Mouse (Mus musculus) lung, postnatal 4 days (tissue): Measurements from ENCODE around the gene Tcp11l2.

Experiments used
- DNase-seq, 2 experiments: peaks; one replicate each; pipeline ENCODE4 v3.0.0; 2021

The Tcp11l2 gene

DNA sequence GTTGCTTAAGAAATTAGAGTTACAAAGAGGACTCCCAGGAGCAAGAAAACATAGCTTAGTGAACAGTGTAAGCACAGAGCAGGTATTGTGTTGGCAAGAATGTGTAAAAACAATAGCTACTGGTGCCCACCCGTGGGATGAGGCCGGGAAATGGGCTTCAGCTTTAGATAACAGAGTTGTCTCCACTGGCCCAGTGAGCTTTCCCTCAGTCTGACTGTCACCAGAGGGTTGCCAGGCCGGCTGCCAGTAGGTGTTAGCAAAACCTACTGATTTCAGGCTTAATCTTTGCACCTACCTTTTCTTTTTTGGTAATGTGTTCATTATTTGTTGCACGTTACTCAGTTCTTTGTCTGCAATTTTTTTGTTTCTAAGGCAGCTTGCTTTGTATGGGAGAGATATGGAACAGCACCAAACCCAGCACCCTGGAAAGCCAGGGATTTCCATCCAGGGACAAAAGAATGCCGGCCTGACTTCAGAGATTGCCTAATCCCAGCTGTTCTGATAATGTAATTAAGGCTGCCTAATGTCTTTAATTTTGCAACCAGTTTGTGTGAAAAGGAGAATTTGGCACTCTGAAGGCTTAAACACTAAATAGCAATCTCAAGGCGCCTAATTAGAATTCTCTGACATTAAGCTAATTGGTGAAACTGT is 81.1 kb downstream of the Tcp11l2 start:
- DNase-seq: no peak

DNA sequence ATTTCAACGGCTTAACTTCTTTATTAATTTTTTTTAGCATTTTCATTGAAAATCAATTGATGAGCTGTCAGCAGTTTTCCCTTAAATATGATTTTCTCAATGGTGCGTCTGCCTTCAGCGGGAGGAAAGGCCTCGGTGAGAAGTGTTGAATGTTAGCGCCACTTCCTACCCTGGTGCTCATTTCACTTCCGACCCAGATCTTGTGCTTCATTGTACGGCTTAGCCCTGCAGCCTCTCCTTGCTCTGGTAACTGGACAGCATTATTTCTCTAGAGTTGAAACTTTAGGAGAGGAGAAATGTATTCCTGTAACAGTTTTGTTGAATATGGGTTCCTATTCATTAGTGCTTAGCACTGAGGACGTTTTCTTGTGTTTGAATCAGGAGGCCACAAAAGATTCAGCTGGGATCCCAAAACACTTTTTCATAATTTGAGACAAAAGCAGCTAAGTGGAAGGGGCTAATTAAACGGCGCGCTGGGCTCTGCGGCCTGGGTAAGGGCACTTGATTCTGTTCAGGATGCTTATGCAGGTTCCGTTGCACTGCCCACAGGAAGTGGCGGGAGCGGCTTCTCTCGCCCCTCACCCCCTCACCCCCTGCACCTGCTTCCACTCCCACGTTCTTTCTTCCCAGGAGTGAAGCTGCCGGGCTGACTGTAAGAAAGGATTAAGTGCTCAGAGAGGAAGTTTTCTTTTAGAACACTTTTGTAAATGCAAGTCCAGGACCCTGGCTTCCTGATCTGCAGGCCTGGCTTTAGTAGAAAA is 81.8 kb downstream of the Tcp11l2 start:
- peak in 1 of 2 experiments; percentile 32 for DNase-seq

- DNase-seq: no peak
These were observed 82.9 kb downstream of the Tcp11l2 start for GRCm38 (mm10) chr10:84659281-84659680.

DNA sequence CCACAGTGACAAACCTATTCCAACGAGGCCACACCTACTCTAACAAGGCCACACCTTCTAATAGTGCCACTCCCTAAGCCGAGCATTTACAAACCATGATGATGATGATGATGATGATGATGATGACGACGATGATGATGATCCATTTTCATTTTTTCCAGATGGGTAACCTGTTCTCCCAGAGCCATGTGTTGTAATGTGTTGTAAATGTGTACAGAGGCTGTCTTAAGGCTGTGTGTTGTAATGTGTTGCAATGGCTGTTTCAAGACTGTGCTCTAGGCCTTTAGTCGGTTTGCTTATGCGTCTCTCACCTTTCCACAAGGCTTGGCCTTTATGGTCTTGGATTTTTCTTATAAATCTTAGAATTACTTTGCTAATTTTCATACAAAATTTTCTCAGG is 85.7 kb downstream of the Tcp11l2 start:
- DNase-seq: no peak
